22 mouse cellular contexts compared by ENCODE assay signal in genomic region chr5:106321426-106321825, GRCm38 (mm10).
DNase-seq lines count a peak whose midpoint lies in the region; ATAC-seq and TF ChIP-seq lines count a peak whose summit lies in the region.
"Had no signal": no experiment of that assay in that cellular context is flagged by ENCODE, and none has a peak within 500 bp of the region (broad histone marks: within the 10 kb centered on the region; RNA-seq: fewer than 3 reads in every experiment).

No protein-coding gene starts in this region.

- H3K4me1 ChIP-seq in liver, adult 2 months (ENCODE audit: control insufficient read depth, insufficient read depth, low read length) = peaks cover 16% of the 10 kb centered on the region
- H3K4me1 ChIP-seq in liver, embryonic 11.5 days (replicated peaks; ENCODE audit: control insufficient read depth, insufficient read depth, low read length) = no peaks in the 10 kb centered on the region; the same call in 1 of the 2 replicates

- no peak overlapping the region for H3K4me3 ChIP-seq in liver, adult 2 months (ENCODE audit: insufficient read depth, low read depth, low read length)
- no peak overlapping the region for H3K4me3 ChIP-seq in liver, embryonic 11.5 days (ENCODE audit: low read depth, low read length)
- H3K4me3 ChIP-seq: embryonic facial prominence, embryonic 13.5 days; erythroblast, embryonic 14.5 days; forebrain, embryonic 13.5 days; hindbrain, embryonic 13.5 days; midbrain, embryonic 12.5 days had no signal

- ATAC-seq in liver, embryonic 11.5 days (replicated peaks; ENCODE audit: low FRiP score) = no peak
- ATAC-seq: CD4-positive, CD25-positive, alpha-beta regulatory T cell, adult 4 months; forebrain, embryonic 13.5 days had no signal

- TF ChIP-seq CTCF in liver, adult 2 months (IDR thresholded peaks at IDR 0.05; ENCODE audit: low read depth, low read length) = no peak

- TF ChIP-seq POLR2A in liver, adult 2 months (IDR thresholded peaks at IDR 0.05; ENCODE audit: extremely low read depth, insufficient read depth, low read length) = no peak

- H3K27me3 ChIP-seq in liver, adult 2 months (ENCODE audit: control insufficient read depth, insufficient read depth, low read length) = no peaks in the 10 kb centered on the region
- no peaks in the 10 kb centered on the region for H3K27me3 ChIP-seq in liver, embryonic 11.5 days (replicated peaks; ENCODE audit: control insufficient read depth, insufficient read depth, low read length)
- H3K27me3 ChIP-seq: embryonic facial prominence, embryonic 13.5 days had no signal

- no peak overlapping the region for H3K9ac ChIP-seq in liver, adult 2 months (ENCODE audit: low read depth, low read length)
- no peak overlapping the region for H3K9ac ChIP-seq in liver, embryonic 11.5 days (ENCODE audit: low read depth, low read length)
- H3K9ac ChIP-seq: embryonic facial prominence, embryonic 13.5 days; forebrain, embryonic 13.5 days; hindbrain, embryonic 13.5 days; midbrain, embryonic 12.5 days had no signal

- 17% methylated on average over 4 of the region's 5 CpGs for WGBS in liver, adult 2 months
- 49% methylated on average over 4 of the region's 5 CpGs for WGBS in liver, embryonic 11.5 days

- no peaks in the 10 kb centered on the region for H3K36me3 ChIP-seq in liver, adult 2 months (ENCODE audit: control insufficient read depth, insufficient read depth, low read length)
- H3K36me3 ChIP-seq in liver, embryonic 11.5 days (ENCODE audit: control insufficient read depth, insufficient read depth, low read length) = no peaks in the 10 kb centered on the region
- H3K36me3 ChIP-seq: embryonic facial prominence, embryonic 13.5 days; hindbrain, embryonic 13.5 days; midbrain, embryonic 12.5 days had no signal

- H3K27ac ChIP-seq in liver, adult 2 months (replicated peaks; ENCODE audit: insufficient read depth, low read depth, low read length) = peak overlapping the region; percentile 76; the same call in 1 of the 2 replicates
- no peak overlapping the region for H3K27ac ChIP-seq in liver, embryonic 11.5 days (ENCODE audit: low read depth, low read length)
- H3K27ac ChIP-seq: embryonic facial prominence, embryonic 13.5 days; forebrain, embryonic 13.5 days; hindbrain, embryonic 13.5 days had no signal

- no peaks in the 10 kb centered on the region for H3K9me3 ChIP-seq in liver, embryonic 11.5 days (ENCODE audit: control insufficient read depth, low read length)
- H3K9me3 ChIP-seq: embryonic facial prominence, embryonic 13.5 days; forebrain, embryonic 13.5 days; hindbrain, embryonic 13.5 days; midbrain, embryonic 12.5 days had no signal

- H3K79me2 ChIP-seq in liver, adult 2 months (ENCODE audit: control insufficient read depth, insufficient read depth, low read length) = no peaks in the 10 kb centered on the region

- no peak overlapping the region for H3K4me2 ChIP-seq in liver, embryonic 11.5 days
- H3K4me2 ChIP-seq: embryonic facial prominence, embryonic 13.5 days; forebrain, embryonic 13.5 days; hindbrain, embryonic 13.5 days; midbrain, embryonic 12.5 days had no signal

- DNase-seq in cerebellum, postnatal 14 days = peak; percentile 17 to 54
- no peak for DNase-seq in cerebellum, adult 11 months
- peak; percentile 93 for DNase-seq in liver, adult 2 months (ENCODE audit: extremely low read depth, low read depth, low spot score)
- no peak for DNase-seq in liver, embryonic 11.5 days (ENCODE audit: low spot score)
- peak; percentile 56 to 73 for DNase-seq in kidney, postnatal 25 days
- peak; percentile 47 for DNase-seq in yolk sac, embryonic 10.5 days (ENCODE audit: low spot score)
- no peak for DNase-seq in layer of hippocampus, postnatal 10 days (ENCODE audit: low spot score in 2 of 2)
- DNase-seq: cerebellum, postnatal 36 days; embryo, embryonic 11 days; gastrocnemius, postnatal 36 days; heart, postnatal 36 days; layer of hippocampus, adult 9-11 months; lung, adult 18-20 months; lung, postnatal 10 days; right cerebral cortex, postnatal 14 days; spleen, adult 18-20 months had no signal

Comparison
In these comparisons a context has a peak if more than half of its experiments do, and no peak if none do; other contexts are left out.
1. DNase-seq: peak in cerebellum, postnatal 14 days (2 of 2), liver, adult 2 months (single experiment), kidney, postnatal 25 days (2 of 2) and yolk sac, embryonic 10.5 days (single experiment); none in cerebellum, adult 11 months (single experiment), liver, embryonic 11.5 days (single experiment) and layer of hippocampus, postnatal 10 days (0 of 2).